8 mouse cellular contexts compared by ENCODE assay signal in the genomic region with DNA sequence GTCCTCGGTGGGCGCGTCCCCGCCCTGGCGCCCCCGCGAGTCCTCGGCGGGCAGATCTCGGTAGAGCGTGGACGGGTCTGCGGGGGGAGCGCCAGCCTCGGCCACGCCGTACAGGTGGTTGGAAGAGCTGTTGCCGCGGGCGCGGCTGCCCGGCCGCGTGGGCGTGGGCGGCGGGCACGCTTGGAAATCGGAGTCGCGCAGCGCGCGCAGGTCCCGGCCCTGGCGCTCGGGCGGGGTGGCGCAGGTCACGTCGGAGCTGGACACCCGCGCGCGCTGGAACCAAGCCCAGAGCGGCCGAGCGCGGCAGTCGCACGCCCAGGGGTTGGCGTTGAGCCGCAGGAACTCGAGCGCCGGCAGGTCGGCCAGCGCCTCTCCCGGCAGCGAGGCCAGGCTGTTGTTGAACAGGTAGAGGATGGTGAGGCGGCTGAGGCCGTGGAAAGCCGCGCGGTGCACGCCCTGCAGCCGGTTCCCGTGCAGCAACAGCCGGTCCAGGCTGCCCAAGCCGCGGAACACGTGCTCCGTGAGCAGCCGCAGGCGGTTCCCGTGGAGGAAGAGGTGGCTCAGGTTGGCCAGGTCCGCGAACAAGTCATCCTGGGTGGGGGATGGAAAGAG. TPM values are rescaled to one million over a fixed set of nuclear protein-coding genes. Genes with fewer than 3 reads are reported as not detected.
A peak's percentile ranks its signal among the peaks of the same experiment; 100 is the strongest.
DNase-seq lines count a peak whose midpoint lies in the region; ATAC-seq lines count a peak whose summit lies in the region.

No protein-coding gene starts in this region.

- ATAC-seq in neural tube, embryonic 11.5 days (ENCODE audit: insufficient read depth, low FRiP score, low TSS enrichment): no peak
- peak; percentile 20; the same call in 1 of the 2 replicates for ATAC-seq in embryonic facial prominence, embryonic 11.5 days (replicated peaks; ENCODE audit: insufficient number of reproducible peaks, low FRiP score, low TSS enrichment, low read depth)
- ATAC-seq in heart, embryonic 15.5 days (replicated peaks; ENCODE audit: insufficient number of reproducible peaks, insufficient read depth, low FRiP score, low read depth): peak; percentile 62
- peak; percentile 67 for ATAC-seq in kidney, embryonic 15.5 days (replicated peaks; ENCODE audit: low FRiP score)
- 0 out of 2 replicates have a peak, but pooled peaks have one; percentile 21 for ATAC-seq in stomach, embryonic 14.5 days (ENCODE audit: insufficient number of reproducible peaks, insufficient read depth, low FRiP score, low read depth)

- H3K4me2 ChIP-seq in neural tube, embryonic 11.5 days (ENCODE audit: low read depth): peak overlapping the region; percentile 60
- peak overlapping the region; percentile 88 for H3K4me2 ChIP-seq in embryonic facial prominence, embryonic 11.5 days (ENCODE audit: low read depth, low read length)
- H3K4me2 ChIP-seq in heart, embryonic 15.5 days: peak overlapping the region; percentile 95
- H3K4me2 ChIP-seq in kidney, embryonic 15.5 days: peak overlapping the region; percentile 95
- peak overlapping the region; percentile 87 for H3K4me2 ChIP-seq in stomach, embryonic 14.5 days (replicated peaks; ENCODE audit: low read depth, low read length)

- no peak overlapping the region for H3K27ac ChIP-seq in neural tube, embryonic 11.5 days (ENCODE audit: low read depth, low read length)
- H3K27ac ChIP-seq in embryonic facial prominence, embryonic 11.5 days (replicated peaks; ENCODE audit: low read depth, low read length): no peak overlapping the region
- no peak overlapping the region for H3K27ac ChIP-seq in heart, embryonic 15.5 days
- no peak overlapping the region for H3K27ac ChIP-seq in kidney, embryonic 15.5 days
- no peak overlapping the region for H3K27ac ChIP-seq in stomach, embryonic 14.5 days (ENCODE audit: low read length)

- H3K27me3 ChIP-seq in neural tube, embryonic 11.5 days (ENCODE audit: control insufficient read depth, insufficient read depth, low read length): peaks cover 61% of the 10 kb centered on the region
- peaks cover 59% of the 10 kb centered on the region for H3K27me3 ChIP-seq in embryonic facial prominence, embryonic 11.5 days (ENCODE audit: control insufficient read depth, insufficient read depth, low read length)
- H3K27me3 ChIP-seq in heart, embryonic 15.5 days: peaks cover 93% of the 10 kb centered on the region
- peaks cover 96% of the 10 kb centered on the region for H3K27me3 ChIP-seq in kidney, embryonic 15.5 days
- H3K27me3 ChIP-seq in stomach, embryonic 14.5 days (ENCODE audit: control insufficient read depth, insufficient read depth, low read length): peaks cover 48% of the 10 kb centered on the region

- H3K36me3 ChIP-seq in neural tube, embryonic 11.5 days (ENCODE audit: control insufficient read depth, insufficient read depth, low read length): no peaks in the 10 kb centered on the region
- no peaks in the 10 kb centered on the region for H3K36me3 ChIP-seq in embryonic facial prominence, embryonic 11.5 days (replicated peaks; ENCODE audit: control insufficient read depth, insufficient read depth, low read depth, low read length)
- no peaks in the 10 kb centered on the region for H3K36me3 ChIP-seq in heart, embryonic 15.5 days
- H3K36me3 ChIP-seq in kidney, embryonic 15.5 days: no peaks in the 10 kb centered on the region
- no peaks in the 10 kb centered on the region for H3K36me3 ChIP-seq in stomach, embryonic 14.5 days (ENCODE audit: control insufficient read depth, insufficient read depth, low read length)

- DNase-seq in neural tube, embryonic 11.5 days (ENCODE audit: low spot score): no peak
- DNase-seq in neural tube, embryonic 10.5 days (ENCODE audit: extremely low spot score, low spot score): no peak
- peak; percentile 38 for DNase-seq in embryonic facial prominence, embryonic 11.5 days (ENCODE audit: low spot score)
- DNase-seq in lung, postnatal 10 days: peak; percentile 65
- no peak for DNase-seq in right cerebral cortex, adult 18-20 months

- WGBS in neural tube, embryonic 11.5 days: 1% methylated on average over 78 of the region's 78 CpGs
- WGBS in embryonic facial prominence, embryonic 11.5 days: 1% methylated on average over 74 of the region's 78 CpGs
- WGBS in heart, embryonic 15.5 days: under 1% methylated on average over 78 of the region's 78 CpGs
- 1% methylated on average over 78 of the region's 78 CpGs for WGBS in kidney, embryonic 15.5 days
- 2% methylated on average over 78 of the region's 78 CpGs for WGBS in stomach, embryonic 14.5 days

- no peaks in the 10 kb centered on the region for H3K9me3 ChIP-seq in neural tube, embryonic 11.5 days (ENCODE audit: control insufficient read depth, low read length)
- H3K9me3 ChIP-seq in embryonic facial prominence, embryonic 11.5 days (replicated peaks; ENCODE audit: control insufficient read depth, low read length): no peaks in the 10 kb centered on the region; the same call in 1 of the 2 replicates
- H3K9me3 ChIP-seq in heart, embryonic 15.5 days (replicated peaks): no peaks in the 10 kb centered on the region
- no peaks in the 10 kb centered on the region for H3K9me3 ChIP-seq in kidney, embryonic 15.5 days (replicated peaks)
- no peaks in the 10 kb centered on the region for H3K9me3 ChIP-seq in stomach, embryonic 14.5 days (ENCODE audit: control insufficient read depth, low read depth, low read length)

- H3K4me1 ChIP-seq in neural tube, embryonic 11.5 days (ENCODE audit: control insufficient read depth, insufficient read depth, low read length): no peaks in the 10 kb centered on the region
- H3K4me1 ChIP-seq in embryonic facial prominence, embryonic 11.5 days (ENCODE audit: control insufficient read depth, insufficient read depth, low read length): peaks cover 4% of the 10 kb centered on the region; the same call in 1 of the 2 replicates
- H3K4me1 ChIP-seq in heart, embryonic 15.5 days (replicated peaks): peaks cover 11% of the 10 kb centered on the region
- H3K4me1 ChIP-seq in kidney, embryonic 15.5 days: peaks cover 11% of the 10 kb centered on the region
- H3K4me1 ChIP-seq in stomach, embryonic 14.5 days (ENCODE audit: control insufficient read depth, insufficient read depth, low read length): 0 out of 2 replicates have a peak, but pooled peaks cover 9% of the 10 kb centered on the region

- H3K4me3 ChIP-seq in neural tube, embryonic 11.5 days (ENCODE audit: low read depth, low read length): peak overlapping the region; percentile 32
- peak overlapping the region; percentile 46 for H3K4me3 ChIP-seq in embryonic facial prominence, embryonic 11.5 days (ENCODE audit: low read depth, low read length)
- peak overlapping the region; percentile 55 for H3K4me3 ChIP-seq in heart, embryonic 15.5 days
- peak overlapping the region; percentile 53 for H3K4me3 ChIP-seq in kidney, embryonic 15.5 days (replicated peaks)
- H3K4me3 ChIP-seq in stomach, embryonic 14.5 days (ENCODE audit: low read depth, low read length): peak overlapping the region; percentile 45

- H3K9ac ChIP-seq in neural tube, embryonic 11.5 days (ENCODE audit: low read length): 0 out of 2 replicates have a peak overlapping the region, but pooled peaks have one; percentile 12
- peak overlapping the region; percentile 39 for H3K9ac ChIP-seq in embryonic facial prominence, embryonic 11.5 days (replicated peaks; ENCODE audit: low read length)
- H3K9ac ChIP-seq in heart, embryonic 15.5 days: peak overlapping the region; percentile 47
- H3K9ac ChIP-seq in kidney, embryonic 15.5 days: peak overlapping the region; percentile 44
- H3K9ac ChIP-seq in stomach, embryonic 14.5 days (replicated peaks; ENCODE audit: low read depth, low read length): peak overlapping the region; percentile 25; the same call in 1 of the 2 replicates

RNA-seq across cellular contexts. Expression of gene Rtn4rl2, which starts 14.3 kb away (rescaled TPM):
- polyA plus RNA-seq in neural tube, embryonic 11.5 days (2014; fragmentation: Nextera tagmentation; extraction: Ambion mirVana): 7.2 TPM in 2 replicates
- 2.4 and 3.2 TPM in 2 replicates for polyA plus RNA-seq in embryonic facial prominence, embryonic 11.5 days (2014; fragmentation: Nextera tagmentation; extraction: Ambion mirVana)
- 1.9 and 2.1 TPM in 2 replicates for polyA plus RNA-seq in heart, embryonic 15.5 days (2015; fragmentation: Nextera tagmentation; extraction: Ambion mirVana)
- 1.2 and 1.6 TPM in 2 replicates for polyA plus RNA-seq in kidney, embryonic 15.5 days (2015; fragmentation: Nextera tagmentation; extraction: Ambion mirVana)
- polyA plus RNA-seq in stomach, embryonic 14.5 days (2014; fragmentation: Nextera tagmentation; extraction: Ambion mirVana): 0.59 and 0.74 TPM in 2 replicates

RNA-seq across cellular contexts. Expression of gene Slc43a1, which starts 33.6 kb away (rescaled TPM):
- polyA plus RNA-seq in neural tube, embryonic 11.5 days (2014; fragmentation: Nextera tagmentation; extraction: Ambion mirVana): 17.8 and 19.1 TPM in 2 replicates
- 23.1 and 28.0 TPM in 2 replicates for polyA plus RNA-seq in embryonic facial prominence, embryonic 11.5 days (2014; fragmentation: Nextera tagmentation; extraction: Ambion mirVana)
- polyA plus RNA-seq in heart, embryonic 15.5 days (2015; fragmentation: Nextera tagmentation; extraction: Ambion mirVana): 8.6 and 11.5 TPM in 2 replicates
- polyA plus RNA-seq in kidney, embryonic 15.5 days (2015; fragmentation: Nextera tagmentation; extraction: Ambion mirVana): 16.5 and 20.7 TPM in 2 replicates
- 19.8 and 21.1 TPM in 2 replicates for polyA plus RNA-seq in stomach, embryonic 14.5 days (2014; fragmentation: Nextera tagmentation; extraction: Ambion mirVana)

RNA-seq across cellular contexts. Expression of gene Timm10, which starts 45.4 kb away (rescaled TPM):
- polyA plus RNA-seq in neural tube, embryonic 11.5 days (2014; fragmentation: Nextera tagmentation; extraction: Ambion mirVana): 53.3 and 56.6 TPM in 2 replicates
- 45.9 and 50.0 TPM in 2 replicates for polyA plus RNA-seq in embryonic facial prominence, embryonic 11.5 days (2014; fragmentation: Nextera tagmentation; extraction: Ambion mirVana)
- polyA plus RNA-seq in heart, embryonic 15.5 days (2015; fragmentation: Nextera tagmentation; extraction: Ambion mirVana): 76.6 TPM in 2 replicates
- 54.2 and 54.4 TPM in 2 replicates for polyA plus RNA-seq in kidney, embryonic 15.5 days (2015; fragmentation: Nextera tagmentation; extraction: Ambion mirVana)
- 50.2 and 60.2 TPM in 2 replicates for polyA plus RNA-seq in stomach, embryonic 14.5 days (2014; fragmentation: Nextera tagmentation; extraction: Ambion mirVana)

RNA-seq across cellular contexts. Expression of gene Smtnl1, which starts 49.8 kb away (rescaled TPM):
- polyA plus RNA-seq in neural tube, embryonic 11.5 days (2014; fragmentation: Nextera tagmentation; extraction: Ambion mirVana): 0.29 TPM in 1 of 2 replicates, not detected in the other
- polyA plus RNA-seq in embryonic facial prominence, embryonic 11.5 days (2014; fragmentation: Nextera tagmentation; extraction: Ambion mirVana): 0.11 and 0.20 TPM in 2 replicates
- polyA plus RNA-seq in heart, embryonic 15.5 days (2015; fragmentation: Nextera tagmentation; extraction: Ambion mirVana): 0.25 and 0.38 TPM in 2 replicates
- 0.42 and 0.43 TPM in 2 replicates for polyA plus RNA-seq in kidney, embryonic 15.5 days (2015; fragmentation: Nextera tagmentation; extraction: Ambion mirVana)
- not detected in 2 replicates for polyA plus RNA-seq in stomach, embryonic 14.5 days (2014; fragmentation: Nextera tagmentation; extraction: Ambion mirVana)

Comparison
In these comparisons a context has a peak if more than half of its experiments do, and no peak if none do; other contexts are left out.
1. DNase-seq: peak in embryonic facial prominence, embryonic 11.5 days (single experiment) and lung, postnatal 10 days (single experiment); none in neural tube, embryonic 11.5 days (single experiment), neural tube, embryonic 10.5 days (single experiment) and right cerebral cortex, adult 18-20 months (single experiment).
2. Peak in every context shown above with its lines, with median percentiles within 50 percentile points of each other: H3K4me2 ChIP-seq, H3K4me3 ChIP-seq and H3K9ac ChIP-seq.